Mouse (Mus musculus) embryonic facial prominence, embryonic 14.5 days (tissue): ENCODE measurements around the gene Inka1. TPM values are rescaled to one million over a fixed set of nuclear protein-coding genes. Genes with fewer than 3 reads are reported as not detected.

Experiments
- ATAC-seq: fragments of 200-750 bp; cut with Nextera tagmentation; 2 replicates; pipeline ENCODE4 v1.8.0; 2017; ENCODE audit warnings: low read depth, moderate number of reproducible peaks, moderate TSS enrichment
- DNase-seq: peaks from one replicate; pipeline ENCODE4 v3.0.0-alpha.2; 2015; ENCODE audit warnings: low spot score
- H3K27ac ChIP-seq: fragments of 300-500 bp; sonication (generic); replicated peaks from 2 replicates; pipeline ENCODE4 v1.5.1; 2014; ENCODE audit warnings: low read depth, mild to moderate bottlenecking, low read length, moderate library complexity
- H3K27me3 ChIP-seq: fragments of 300-500 bp; sonication (generic); replicated peaks from 2 replicates; pipeline ENCODE4 v1.6.1; 2014; ENCODE audit warnings: low read length; ENCODE audit not compliant: control insufficient read depth, insufficient read depth
- H3K36me3 ChIP-seq: fragments of 300-500 bp; sonication (generic); 2 replicates; pipeline ENCODE4 v1.6.1; 2014; ENCODE audit warnings: low read length, mixed read lengths; ENCODE audit not compliant: control insufficient read depth, insufficient read depth
- H3K4me1 ChIP-seq: fragments of 300-500 bp; sonication (generic); 2 replicates; pipeline ENCODE4 v1.6.1; 2014; ENCODE audit warnings: antibody characterized with exemption, low read length; ENCODE audit not compliant: control insufficient read depth, insufficient read depth
- H3K4me2 ChIP-seq: fragments of 300-500 bp; sonication (generic); 2 replicates; pipeline ENCODE4 v1.6.1; 2014; ENCODE audit warnings: low read depth, mild to moderate bottlenecking, low read length, moderate library complexity, mixed read lengths
- H3K4me3 ChIP-seq: fragments of 300-500 bp; sonication (generic); 2 replicates; pipeline ENCODE4 v1.5.1; 2014; ENCODE audit warnings: low read depth, mild to moderate bottlenecking, low read length
- H3K9ac ChIP-seq: fragments of 300-500 bp; sonication (generic); 2 replicates; pipeline ENCODE4 v1.6.1; 2014; ENCODE audit warnings: low read depth, mild to moderate bottlenecking, low read length, moderate library complexity, mixed read lengths
- H3K9me3 ChIP-seq: fragments of 300-500 bp; sonication (generic); 2 replicates; pipeline ENCODE4 v1.6.1; 2016; ENCODE audit warnings: low read length; ENCODE audit not compliant: control insufficient read depth
- WGBS: fragments of 180-500 bp; shearing (Covaris S2); extraction: QIAGEN DNeasy Blood & Tissue Kit; methylation state at CpG from one replicate; pipeline ENCODE4 v1.1.7; 2014; 5-methylcytosine and 5-hydroxymethylcytosine counted together
- polyA plus RNA-seq: library from polyadenylated mRNA; unstranded; fragments of >200 nt; fragmentation: Nextera tagmentation; extraction: Ambion mirVana; gene quantifications from 2 replicates; pipeline ENCODE4 v1.2.1, GENCODE M21; 2014

The Inka1 gene
- polyA plus RNA-seq, 1 experiment from 2014 or later, result 77.7 TPM

- no peak for DNase-seq
Observed at GRCm38 (mm10) chr9:107936215-107936822, 49.4 kb downstream of the Inka1 start.

GRCm38 (mm10) chr9:107935790-107936214 lies 49.9 kb downstream of the Inka1 start:
- peaks cover 8% of the 10 kb centered on the region; the same call in 1 of the 2 replicates for H3K4me1 ChIP-seq
- peak overlapping the region; percentile 44 for H3K4me3 ChIP-seq
- ATAC-seq (peak; percentile 60), DNase-seq (no peak)
- 0% methylated on average over 15 of the region's 41 CpGs for WGBS
- H3K27me3 ChIP-seq, result 0 out of 2 replicates have a peak, but pooled peaks cover 16% of the 10 kb centered on the region
- H3K27ac ChIP-seq, result no peak overlapping the region
- peak overlapping the region; percentile 65 for H3K9ac ChIP-seq
- H3K36me3 ChIP-seq, result no peaks in the 10 kb centered on the region
- peak overlapping the region; percentile 74 for H3K4me2 ChIP-seq
- no peaks in the 10 kb centered on the region for H3K9me3 ChIP-seq

More at GRCm38 (mm10) chr9:107936215-107936822, 49.4 kb downstream of the Inka1 start:
- peak overlapping the region; percentile 65 for H3K9ac ChIP-seq
- peaks cover 8% of the 10 kb centered on the region; the same call in 1 of the 2 replicates for H3K4me1 ChIP-seq
- peak; percentile 48 for ATAC-seq
- no peaks in the 10 kb centered on the region for H3K9me3 ChIP-seq
- no peak overlapping the region for H3K27ac ChIP-seq
- peak overlapping the region; percentile 74 for H3K4me2 ChIP-seq
- H3K27me3 ChIP-seq, result 0 out of 2 replicates have a peak, but pooled peaks cover 16% of the 10 kb centered on the region
- 1% methylated on average over 28 of the region's 29 CpGs for WGBS
- H3K4me3 ChIP-seq, result peak overlapping the region; percentile 44
- H3K36me3 ChIP-seq, result no peaks in the 10 kb centered on the region

- H3K27ac ChIP-seq, result no peak within 1 kb of the TSS
- H3K9me3 ChIP-seq, result no peaks in the 10 kb centered on the region
- H3K9ac ChIP-seq, result peak within 1 kb of the TSS; percentile 65
- H3K4me3 ChIP-seq, result peak within 1 kb of the TSS; percentile 44
- peak within 1 kb of the TSS; percentile 74 for H3K4me2 ChIP-seq
- ATAC-seq (no peak), DNase-seq (no peak)
- no peaks in the 10 kb centered on the region for H3K36me3 ChIP-seq
- H3K27me3 ChIP-seq, result 0 out of 2 replicates have a peak, but pooled peaks cover 16% of the 10 kb centered on the region
- 15% methylated on average over 3 of the region's 3 CpGs for WGBS
- peaks cover 8% of the 10 kb centered on the region; the same call in 1 of the 2 replicates for H3K4me1 ChIP-seq
Observed at GRCm38 (mm10) chr9:107935374-107935773, 50.3 kb downstream of the Inka1 start, which contains the start of gene Camkv. Camkv (plus strand) TSS chr9:107935674.

Other genes starting within 250 kb of the Inka1 start
- gene Rbm5, start 214.9 kb downstream of the Inka1 start, polyA plus RNA-seq, result 145 and 159 TPM in 2 replicates
- gene Rbm6, start 112.6 kb downstream of the Inka1 start, polyA plus RNA-seq, result 52.2 and 61.0 TPM in 2 replicates
- gene Mon1a, start 97.7 kb downstream of the Inka1 start, polyA plus RNA-seq, result 11.4 and 11.8 TPM in 2 replicates
- gene Mst1r, start 79.0 kb downstream of the Inka1 start, polyA plus RNA-seq, result 2.8 and 3.1 TPM in 2 replicates
- not detected in 2 replicates for gene Actl11, start 57.4 kb downstream of the Inka1 start, polyA plus RNA-seq
- gene Camkv, start 50.2 kb downstream of the Inka1 start, polyA plus RNA-seq, result 2.2 and 2.6 TPM in 2 replicates
- 15.5 and 23.4 TPM in 2 replicates for gene Traip, start 35.7 kb downstream of the Inka1 start, polyA plus RNA-seq
- 25.5 and 28.1 TPM in 2 replicates for gene Uba7, start 10.4 kb downstream of the Inka1 start, polyA plus RNA-seq
- gene Gm20661, start 2.8 kb downstream of the Inka1 start, polyA plus RNA-seq, result 5.9 and 6.9 TPM in 2 replicates
- gene Cdhr4, start 6.6 kb upstream of the Inka1 start, polyA plus RNA-seq, result 8.6 and 12.5 TPM in 2 replicates
- gene Gm20662, start 10.5 kb upstream of the Inka1 start, polyA plus RNA-seq, result 0.56 TPM in 1 of 2 replicates, not detected in the other
- gene Ip6k1, start 16.6 kb upstream of the Inka1 start, polyA plus RNA-seq, result 29.0 and 31.5 TPM in 2 replicates
- 36.6 and 37.0 TPM in 2 replicates for gene Gmppb, start 63.4 kb upstream of the Inka1 start, polyA plus RNA-seq
- gene Amigo3, start 67.3 kb upstream of the Inka1 start, polyA plus RNA-seq, result 4.1 and 4.6 TPM in 2 replicates
- gene Mst1, start 94.6 kb upstream of the Inka1 start, polyA plus RNA-seq, result 0.89 and 1.5 TPM in 2 replicates
- 22.9 and 30.2 TPM in 2 replicates for gene Rnf123, start 97.5 kb upstream of the Inka1 start, polyA plus RNA-seq
- gene Apeh, start 108.7 kb upstream of the Inka1 start, polyA plus RNA-seq, result 39.9 and 48.6 TPM in 2 replicates
- 1.1 TPM in 2 replicates for gene Bsn, start 204.5 kb upstream of the Inka1 start, polyA plus RNA-seq